Mouse (Mus musculus) myocyte (in vitro differentiated cells): Measurements from ENCODE around the gene Atp2b2. TPM values are rescaled to one million over a fixed set of nuclear protein-coding genes. Genes with fewer than 3 reads are reported as not detected.

Experiments used
- H3K27me3 ChIP-seq: one replicate; pipeline ENCODE4 v1.6.1; 2011; ENCODE audit not compliant: control insufficient read depth, insufficient read depth, insufficient read length
- H3K36me3 ChIP-seq: one replicate; pipeline ENCODE4 v1.6.1; 2011; ENCODE audit not compliant: control insufficient read depth, insufficient read depth
- H3K4me2 ChIP-seq: one replicate; pipeline ENCODE4 v1.6.1; 2011; ENCODE audit warnings: low read depth, control low read depth
- H3K4me3 ChIP-seq: one replicate; pipeline ENCODE4 v1.5.1; 2011; ENCODE audit warnings: mild to moderate bottlenecking, control low read depth, moderate library complexity
- H3K79me2 ChIP-seq: one replicate; pipeline ENCODE4 v1.6.1; 2011; ENCODE audit not compliant: control insufficient read depth, insufficient read depth
- H3ac ChIP-seq: one replicate; pipeline ENCODE4 v1.6.1; 2011; ENCODE audit not compliant: control insufficient read depth, insufficient read length
- CEBPB ChIP-seq: IDR thresholded peaks from 2 replicates; pipeline ENCODE4 v1.6.1; 2011; ENCODE audit warnings: mild to moderate bottlenecking, moderate library complexity; ENCODE audit not compliant: poor library complexity, insufficient read depth, severe bottlenecking
- E2F4 ChIP-seq: IDR thresholded peaks from one replicate; pipeline ENCODE4 v1.6.1; 2011; ENCODE audit warnings: mild to moderate bottlenecking, control low read depth, moderate library complexity; ENCODE audit not compliant: insufficient read depth
- MAX ChIP-seq: IDR thresholded peaks from one replicate; pipeline ENCODE4 v1.6.1; 2011; ENCODE audit warnings: low read depth, mild to moderate bottlenecking, control low read depth
- MYOD1 ChIP-seq, 3 experiments: IDR thresholded peaks; one replicate each; pipeline ENCODE4 v1.6.1; 2011; ENCODE audit warnings: control low read depth in 2 of 3, low read depth in 2 of 3, mild to moderate bottlenecking in 2 of 3, moderate library complexity in 1 of 3; ENCODE audit not compliant: insufficient read length in 2 of 3, control insufficient read depth in 1 of 3
- MYOG ChIP-seq, 3 experiments: IDR thresholded peaks; one replicate each; pipeline ENCODE4 v1.6.1; 2011; ENCODE audit warnings: control low read depth in 2 of 3, low read depth in 2 of 3, mild to moderate bottlenecking in 2 of 3; ENCODE audit not compliant: insufficient read length in 2 of 3, control insufficient read depth in 1 of 3, insufficient read depth in 1 of 3
- POLR2A ChIP-seq: IDR thresholded peaks from one replicate; pipeline ENCODE4 v1.6.1; 2011; ENCODE audit warnings: low read depth, mild to moderate bottlenecking, control low read depth, moderate library complexity; ENCODE audit not compliant: insufficient read length
- POLR2AphosphoS2 ChIP-seq: IDR thresholded peaks from one replicate; pipeline ENCODE4 v1.6.1; 2011; ENCODE audit warnings: low read depth, control low read depth; ENCODE audit not compliant: insufficient read length
- REST ChIP-seq: IDR thresholded peaks from one replicate; pipeline ENCODE4 v1.6.1; 2011; ENCODE audit warnings: mild to moderate bottlenecking, control low read depth, moderate library complexity; ENCODE audit not compliant: insufficient read depth, insufficient read length
- SRF ChIP-seq: IDR thresholded peaks from one replicate; pipeline ENCODE4 v1.6.1; 2011; ENCODE audit warnings: low read depth; ENCODE audit not compliant: control insufficient read depth, insufficient read length
- TCF12 ChIP-seq: IDR thresholded peaks from one replicate; pipeline ENCODE4 v1.6.1; 2011; ENCODE audit warnings: mild to moderate bottlenecking, control low read depth; ENCODE audit not compliant: poor library complexity, insufficient read depth, severe bottlenecking
- TCF3 ChIP-seq: IDR thresholded peaks from one replicate; pipeline ENCODE4 v1.6.1; 2011; ENCODE audit warnings: low read depth, control low read depth; ENCODE audit not compliant: insufficient read length
- USF1 ChIP-seq: IDR thresholded peaks from one replicate; pipeline ENCODE4 v1.6.1; 2011; ENCODE audit warnings: low read depth, mild to moderate bottlenecking, control low read depth, moderate library complexity
- polyA plus RNA-seq: library from polyadenylated mRNA; unstranded; fragments of >200 nt; fragmentation: generic; extraction: Trizol; gene quantifications from one replicate; pipeline ENCODE4 v1.2.1, GENCODE M21; 2012; ENCODE audit warnings: missing spikeins

Gene Atp2b2
- polyA plus RNA-seq, 1 experiment, result not detected

- Histone ChIP-seq H3K4me3 (no peak overlapping the region), H3K4me2 (no peak overlapping the region), H3K36me3 (no peaks in the 10 kb centered on the region), H3K27me3 (peaks cover 27% of the 10 kb centered on the region), H3K79me2 (no peaks in the 10 kb centered on the region), H3ac (no peak overlapping the region)
- no peak for TF ChIP-seq POLR2AphosphoS2
- no peak for TF ChIP-seq SRF
- TF ChIP-seq USF1, result no peak
- TF ChIP-seq TCF3, result no peak
- TF ChIP-seq TCF12, result no peak
- no peak for TF ChIP-seq CEBPB
- no peak for TF ChIP-seq MYOD1 (IDR thresholded peaks at IDR 0.05; ENCODE audit: control insufficient read depth in 1 of 3, insufficient read length in 2 of 3, low read depth in 2 of 3)
- TF ChIP-seq MYOG (IDR thresholded peaks at IDR 0.05; ENCODE audit: control insufficient read depth in 1 of 3, insufficient read depth in 1 of 3, insufficient read length in 2 of 3, low read depth in 2 of 3), result no peak
- TF ChIP-seq E2F4, result no peak
- TF ChIP-seq MAX, result no peak
Measured at GRCm38 (mm10) chr6:114022104-114022503, 20.3 kb downstream of the Atp2b2 start.

- H3K36me3 ChIP-seq, result no peaks in the 10 kb centered on the region
- no peaks in the 10 kb centered on the region for H3K27me3 ChIP-seq
- no peaks in the 10 kb centered on the region for H3K79me2 ChIP-seq
- TF ChIP-seq TCF12, result no peak
- TF ChIP-seq USF1, result no peak
- H3K4me3 ChIP-seq, result no peak overlapping the region
- no peak overlapping the region for H3ac ChIP-seq
- no peak overlapping the region for H3K4me2 ChIP-seq
Measured at GRCm38 (mm10) chr6:114013801-114014200, 28.6 kb downstream of the Atp2b2 start.

DNA sequence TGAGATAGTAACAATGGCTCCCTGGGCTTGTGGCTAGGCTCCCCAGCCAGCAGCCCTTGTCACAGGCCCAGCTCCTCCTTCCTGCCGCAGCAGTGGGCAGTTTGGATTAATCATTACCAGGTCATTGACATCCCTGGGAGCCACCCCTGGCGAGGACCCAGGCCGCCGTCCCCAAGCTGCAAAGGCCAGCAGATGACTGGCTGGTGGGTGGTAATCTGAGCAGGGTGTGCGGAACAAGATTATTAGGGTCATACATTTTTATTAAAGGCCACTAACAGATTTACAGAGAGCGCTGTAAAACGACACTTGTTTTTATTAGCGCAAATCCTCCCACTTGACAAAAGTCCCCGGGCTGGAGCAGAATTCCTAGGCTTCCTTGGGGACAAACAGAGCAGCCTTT, 29.6 kb downstream of the Atp2b2 start:
- no peak for TF ChIP-seq POLR2A
- Histone ChIP-seq H3K79me2 (no peaks in the 10 kb centered on the region), H3K4me2 (no peak overlapping the region), H3K27me3 (no peaks in the 10 kb centered on the region), H3ac (no peak overlapping the region), H3K36me3 (no peaks in the 10 kb centered on the region), H3K4me3 (no peak overlapping the region)

GRCm38 (mm10) chr6:114011976-114012375, 30.4 kb downstream of the Atp2b2 start:
- Histone ChIP-seq H3K27me3 (no peaks in the 10 kb centered on the region), H3K36me3 (no peaks in the 10 kb centered on the region), H3K4me2 (no peak overlapping the region), H3K79me2 (no peaks in the 10 kb centered on the region), H3K4me3 (no peak overlapping the region), H3ac (no peak overlapping the region)
- TF ChIP-seq POLR2A (no peak), USF1 (no peak), TCF12 (no peak), REST (no peak), TCF3 (no peak), MAX (no peak), MYOD1 (IDR thresholded peaks at IDR 0.05; ENCODE audit: control insufficient read depth in 1 of 3, insufficient read length in 2 of 3, low read depth in 2 of 3) (no peak), POLR2AphosphoS2 (no peak), E2F4 (no peak)

- Histone ChIP-seq H3K27me3 (peaks cover 20% of the 10 kb centered on the region), H3ac (no peak overlapping the region), H3K4me3 (no peak overlapping the region), H3K36me3 (no peaks in the 10 kb centered on the region), H3K79me2 (no peaks in the 10 kb centered on the region), H3K4me2 (no peak overlapping the region)
- no peak for TF ChIP-seq USF1
- no peak for TF ChIP-seq SRF
- no peak for TF ChIP-seq MYOG (IDR thresholded peaks at IDR 0.05; ENCODE audit: control insufficient read depth in 1 of 3, insufficient read depth in 1 of 3, insufficient read length in 2 of 3, low read depth in 2 of 3)
- TF ChIP-seq CEBPB, result no peak
- TF ChIP-seq E2F4, result no peak
- TF ChIP-seq REST, result no peak
- no peak for TF ChIP-seq MYOD1 (IDR thresholded peaks at IDR 0.05; ENCODE audit: control insufficient read depth in 1 of 3, insufficient read length in 2 of 3, low read depth in 2 of 3)
- no peak for TF ChIP-seq POLR2AphosphoS2
Measured at GRCm38 (mm10) chr6:114003796-114004195, 38.6 kb downstream of the Atp2b2 start.

DNA sequence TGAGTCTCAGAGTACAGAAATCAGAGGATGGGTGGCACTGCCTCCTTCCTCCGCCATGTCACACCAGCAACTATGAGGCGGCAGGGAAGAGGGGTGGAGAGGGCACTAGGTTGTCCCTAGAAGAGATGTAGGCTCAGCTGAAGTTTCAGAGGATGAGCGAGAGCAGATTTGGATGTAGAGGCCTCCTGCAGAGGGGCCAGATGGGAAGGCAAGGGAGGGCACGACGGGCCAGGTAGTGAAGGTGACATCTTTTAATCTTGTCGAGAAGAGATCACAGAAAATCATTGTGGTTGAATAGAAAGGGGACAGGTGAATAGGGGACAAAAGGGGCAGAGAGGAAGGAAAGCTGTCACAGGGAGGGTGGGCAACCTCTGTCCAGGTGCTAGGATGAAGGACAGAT, 41.5 kb downstream of the Atp2b2 start:
- Histone ChIP-seq H3K27me3 (peaks cover 19% of the 10 kb centered on the region), H3K4me3 (no peak overlapping the region), H3K79me2 (no peaks in the 10 kb centered on the region), H3K4me2 (no peak overlapping the region), H3ac (no peak overlapping the region), H3K36me3 (no peaks in the 10 kb centered on the region)
- TF ChIP-seq USF1 (no peak), MYOD1 (IDR thresholded peaks at IDR 0.05; ENCODE audit: control insufficient read depth in 1 of 3, insufficient read length in 2 of 3, low read depth in 2 of 3) (no peak), TCF3 (no peak), TCF12 (no peak), E2F4 (no peak), POLR2A (no peak), POLR2AphosphoS2 (no peak), MYOG (IDR thresholded peaks at IDR 0.05; ENCODE audit: control insufficient read depth in 1 of 3, insufficient read depth in 1 of 3, insufficient read length in 2 of 3, low read depth in 2 of 3) (no peak), SRF (no peak), MAX (no peak), CEBPB (no peak), REST (no peak)
